ENCODE assay signal across 9 mouse cellular contexts in genomic region chr2:31636138-31636741, GRCm38 (mm10). TPM values are rescaled to one million over a fixed set of nuclear protein-coding genes. Genes with fewer than 3 reads are reported as not detected.
DNase-seq lines count a peak whose midpoint lies in the region; ATAC-seq and TF ChIP-seq lines count a peak whose summit lies in the region.
"Had no signal": no experiment of that assay in that cellular context is flagged by ENCODE, and none has a peak within 500 bp of the region (broad histone marks: within the 10 kb centered on the region; RNA-seq: fewer than 3 reads in every experiment).

No protein-coding gene starts in this region.

- TF ChIP-seq CTCF in lung, postnatal 0 days (IDR thresholded peaks at IDR 0.05) = no peak

- no peak for TF ChIP-seq EP300 in lung, postnatal 0 days (IDR thresholded peaks at IDR 0.05)

- no peaks in the 10 kb centered on the region for H3K36me3 ChIP-seq in lung, postnatal 0 days (ENCODE audit: insufficient read depth, low read length)
- H3K36me3 ChIP-seq in forebrain, embryonic 14.5 days (ENCODE audit: control insufficient read depth, insufficient read depth, low read length) = no peaks in the 10 kb centered on the region
- H3K36me3 ChIP-seq in limb, embryonic 14.5 days (ENCODE audit: control insufficient read depth, insufficient read depth, low read length) = no peaks in the 10 kb centered on the region
- H3K36me3 ChIP-seq in stomach, embryonic 16.5 days (ENCODE audit: control insufficient read depth, insufficient read depth, low read length) = no peaks in the 10 kb centered on the region

- peaks cover 85% of the 10 kb centered on the region for H3K27me3 ChIP-seq in lung, postnatal 0 days (replicated peaks; ENCODE audit: insufficient read depth, low read length)
- peaks cover 87% of the 10 kb centered on the region for H3K27me3 ChIP-seq in forebrain, embryonic 14.5 days (replicated peaks; ENCODE audit: control insufficient read depth, insufficient read depth, low read length)
- H3K27me3 ChIP-seq in limb, embryonic 14.5 days (ENCODE audit: control insufficient read depth, insufficient read depth, low read length) = peaks cover 85% of the 10 kb centered on the region
- peaks cover 92% of the 10 kb centered on the region for H3K27me3 ChIP-seq in stomach, embryonic 16.5 days (ENCODE audit: control insufficient read depth, insufficient read depth, low read length)

- H3K9ac ChIP-seq in lung, postnatal 0 days (replicated peaks; ENCODE audit: low read depth) = no peak overlapping the region
- peak overlapping the region; percentile 50 for H3K9ac ChIP-seq in forebrain, embryonic 14.5 days (ENCODE audit: low read length)
- H3K9ac ChIP-seq in limb, embryonic 14.5 days (ENCODE audit: low read depth, low read length, severe bottlenecking) = no peak overlapping the region
- no peak overlapping the region for H3K9ac ChIP-seq in stomach, embryonic 16.5 days (ENCODE audit: low read length)

- no peak for TF ChIP-seq POLR2A in limb, embryonic 14.5 days (IDR thresholded peaks at IDR 0.05; ENCODE audit: borderline replicate concordance, extremely low read depth, insufficient read depth, insufficient read length)

- no peaks in the 10 kb centered on the region for H3K9me3 ChIP-seq in lung, postnatal 0 days (ENCODE audit: low read length)
- H3K9me3 ChIP-seq in forebrain, embryonic 14.5 days (replicated peaks; ENCODE audit: control insufficient read depth, low read length) = no peaks in the 10 kb centered on the region
- no peaks in the 10 kb centered on the region for H3K9me3 ChIP-seq in limb, embryonic 14.5 days (ENCODE audit: control insufficient read depth, low read length)
- no peaks in the 10 kb centered on the region for H3K9me3 ChIP-seq in stomach, embryonic 16.5 days (replicated peaks; ENCODE audit: control insufficient read depth, low read length)

- DNase-seq in lung, postnatal 0 days (ENCODE audit: low spot score) = peak; percentile 5
- DNase-seq in lung, postnatal 10 days = no peak
- no peak for DNase-seq in forebrain, embryonic 14.5 days (ENCODE audit: low spot score)
- no peak for DNase-seq in limb, embryonic 14.5 days (ENCODE audit: low spot score)
- no peak for DNase-seq in urinary bladder, postnatal 25 days (ENCODE audit: low spot score)
- no peak for DNase-seq in ovary, postnatal 14 days (ENCODE audit: low spot score)
- no peak for DNase-seq in B cell, adult 2 months

- H3K4me1 ChIP-seq in lung, postnatal 0 days (ENCODE audit: insufficient read depth, low read depth, low read length) = peaks cover 2% of the 10 kb centered on the region; the same call in 1 of the 2 replicates
- peaks cover 32% of the 10 kb centered on the region for H3K4me1 ChIP-seq in forebrain, embryonic 14.5 days (ENCODE audit: control insufficient read depth, insufficient read depth, low read length)
- H3K4me1 ChIP-seq in limb, embryonic 14.5 days (ENCODE audit: control insufficient read depth, insufficient read depth, low read length) = peaks cover 15% of the 10 kb centered on the region
- peaks cover 11% of the 10 kb centered on the region; the same call in 1 of the 2 replicates for H3K4me1 ChIP-seq in stomach, embryonic 16.5 days (ENCODE audit: control insufficient read depth, insufficient read depth, low read length)

- no peak for ATAC-seq in lung, postnatal 0 days
- peak; percentile 28; the same call in 1 of the 2 replicates for ATAC-seq in forebrain, embryonic 14.5 days
- ATAC-seq in limb, embryonic 14.5 days (ENCODE audit: low FRiP score, low read depth) = no peak
- ATAC-seq in stomach, embryonic 16.5 days (ENCODE audit: insufficient read depth, low FRiP score) = no peak

- under 1% methylated on average over 42 of the region's 48 CpGs for WGBS in lung, postnatal 0 days
- under 1% methylated on average over 48 of the region's 48 CpGs for WGBS in forebrain, embryonic 14.5 days
- WGBS in limb, embryonic 14.5 days = under 1% methylated on average over 47 of the region's 48 CpGs
- WGBS in stomach, embryonic 16.5 days = under 1% methylated on average over 48 of the region's 48 CpGs

- H3K27ac ChIP-seq in lung, postnatal 0 days (ENCODE audit: low read length) = no peak overlapping the region
- H3K27ac ChIP-seq in forebrain, embryonic 14.5 days (ENCODE audit: low read depth, low read length) = peak overlapping the region; percentile 44; the same call in 1 of the 2 replicates
- no peak overlapping the region for H3K27ac ChIP-seq in limb, embryonic 14.5 days (replicated peaks; ENCODE audit: low read depth, low read length)
- H3K27ac ChIP-seq in stomach, embryonic 16.5 days (ENCODE audit: low read length) = no peak overlapping the region
- H3K27ac ChIP-seq: macrophage had no signal

- peak overlapping the region; percentile 11; the same call in 1 of the 2 replicates for H3K4me2 ChIP-seq in lung, postnatal 0 days (replicated peaks; ENCODE audit: low read depth, low read length)
- H3K4me2 ChIP-seq in forebrain, embryonic 14.5 days (ENCODE audit: low read length) = peak overlapping the region; percentile 56
- peak overlapping the region; percentile 36 for H3K4me2 ChIP-seq in limb, embryonic 14.5 days (replicated peaks; ENCODE audit: low read depth, low read length, severe bottlenecking)
- 0 out of 2 replicates have a peak overlapping the region, but pooled peaks have one; percentile 5 for H3K4me2 ChIP-seq in stomach, embryonic 16.5 days (ENCODE audit: low read depth, low read length)

- H3K4me3 ChIP-seq in lung, postnatal 0 days (ENCODE audit: low read depth, low read length) = 0 out of 2 replicates have a peak overlapping the region, but pooled peaks have one; percentile 6
- peak overlapping the region; percentile 27 for H3K4me3 ChIP-seq in forebrain, embryonic 14.5 days (ENCODE audit: low read depth, low read length)
- H3K4me3 ChIP-seq in limb, embryonic 14.5 days (replicated peaks; ENCODE audit: low read length) = peak overlapping the region; percentile 27
- peak overlapping the region; percentile 22 for H3K4me3 ChIP-seq in stomach, embryonic 16.5 days (replicated peaks; ENCODE audit: low read length)

RNA-seq across cellular contexts. Expression of gene Prdm12, which starts 3.6 kb away (rescaled TPM):
- not detected in 2 replicates for polyA plus RNA-seq in lung, postnatal 0 days (2015; fragmentation: Nextera tagmentation; extraction: Ambion mirVana)
- polyA plus RNA-seq in forebrain, embryonic 14.5 days (2014; fragmentation: Nextera tagmentation; extraction: Ambion mirVana) = 0.83 and 1.3 TPM in 2 replicates
- polyA plus RNA-seq in limb, embryonic 14.5 days (2012; rRNA removed) = 0.03 TPM in 1 of 2 replicates, not detected in the other
- polyA plus RNA-seq in limb, embryonic 14.5 days (2014; fragmentation: Nextera tagmentation; extraction: Ambion mirVana) = not detected in 2 replicates
- not detected in 2 replicates for polyA plus RNA-seq in stomach, embryonic 16.5 days (2015; fragmentation: Nextera tagmentation; extraction: Ambion mirVana)
- polyA plus RNA-seq: macrophage had no signal

RNA-seq across cellular contexts. Expression of gene Exosc2, which starts 34.3 kb away (rescaled TPM):
- 17.7 and 18.7 TPM in 2 replicates for polyA plus RNA-seq in lung, postnatal 0 days (2015; fragmentation: Nextera tagmentation; extraction: Ambion mirVana)
- 32.0 and 33.4 TPM in 2 replicates for polyA plus RNA-seq in forebrain, embryonic 14.5 days (2014; fragmentation: Nextera tagmentation; extraction: Ambion mirVana)
- 43.4 and 49.7 TPM in 2 replicates for polyA plus RNA-seq in limb, embryonic 14.5 days (2012; rRNA removed)
- polyA plus RNA-seq in limb, embryonic 14.5 days (2014; fragmentation: Nextera tagmentation; extraction: Ambion mirVana) = 46.6 and 47.6 TPM in 2 replicates
- polyA plus RNA-seq in stomach, embryonic 16.5 days (2015; fragmentation: Nextera tagmentation; extraction: Ambion mirVana) = 52.2 and 54.4 TPM in 2 replicates

RNA-seq across cellular contexts. Expression of gene Abl1, which starts 51.9 kb away (rescaled TPM):
- 15.6 and 16.3 TPM in 2 replicates for polyA plus RNA-seq in lung, postnatal 0 days (2015; fragmentation: Nextera tagmentation; extraction: Ambion mirVana)
- polyA plus RNA-seq in forebrain, embryonic 14.5 days (2014; fragmentation: Nextera tagmentation; extraction: Ambion mirVana) = 19.6 and 22.9 TPM in 2 replicates
- 104 and 128 TPM in 2 replicates for polyA plus RNA-seq in limb, embryonic 14.5 days (2012; rRNA removed)
- 49.0 and 54.9 TPM in 2 replicates for polyA plus RNA-seq in limb, embryonic 14.5 days (2014; fragmentation: Nextera tagmentation; extraction: Ambion mirVana)
- polyA plus RNA-seq in stomach, embryonic 16.5 days (2015; fragmentation: Nextera tagmentation; extraction: Ambion mirVana) = 30.4 and 32.2 TPM in 2 replicates

Comparison
In these comparisons a context has a peak if more than half of its experiments do, and no peak if none do; other contexts are left out.
1. H3K4me2 ChIP-seq: peak in every context shown above with its lines; median percentile 56 in forebrain, embryonic 14.5 days; 36 in limb, embryonic 14.5 days; 11 in lung, postnatal 0 days; 5 in stomach, embryonic 16.5 days.